Mouse (Mus musculus) lung, embryonic 14.5 days (tissue): ENCODE measurements around the gene Ndrg3. TPM values are rescaled to one million over a fixed set of nuclear protein-coding genes. Genes with fewer than 3 reads are reported as not detected.
A peak's percentile ranks its signal among the peaks of the same experiment; 100 is the strongest.

ENCODE experiments used
- ATAC-seq: fragments of 200-750 bp; cut with Nextera tagmentation; 2 replicates; pipeline ENCODE4 v1.8.0; 2017; ENCODE audit warnings: mild to moderate bottlenecking, moderate TSS enrichment, moderate library complexity; ENCODE audit not compliant: insufficient read depth
- DNase-seq: peaks from one replicate; pipeline ENCODE4 v3.0.0-alpha.2; 2015
- H3K27ac ChIP-seq: fragments of 300-500 bp; sonication (generic); 2 replicates; pipeline ENCODE4 v1.5.1; 2014; ENCODE audit warnings: low read depth, mild to moderate bottlenecking, moderate library complexity
- H3K27me3 ChIP-seq: fragments of 300-500 bp; sonication (generic); 2 replicates; pipeline ENCODE4 v1.6.1; 2014; ENCODE audit warnings: low read length, control low read depth; ENCODE audit not compliant: insufficient read depth
- H3K36me3 ChIP-seq: fragments of 300-500 bp; sonication (generic); 2 replicates; pipeline ENCODE4 v1.6.1; 2014; ENCODE audit warnings: control low read depth; ENCODE audit not compliant: insufficient read depth
- H3K4me1 ChIP-seq: fragments of 300-500 bp; sonication (generic); 2 replicates; pipeline ENCODE4 v1.6.1; 2014; ENCODE audit warnings: antibody characterized with exemption, control low read depth; ENCODE audit not compliant: insufficient read depth
- H3K4me2 ChIP-seq: fragments of 300-500 bp; sonication (generic); 2 replicates; pipeline ENCODE4 v1.6.1; 2014; ENCODE audit warnings: mild to moderate bottlenecking
- H3K4me3 ChIP-seq: fragments of 300-500 bp; sonication (generic); 2 replicates; pipeline ENCODE4 v1.5.1; 2014; ENCODE audit warnings: low read depth, low read length
- H3K9ac ChIP-seq: fragments of 300-500 bp; sonication (generic); 2 replicates; pipeline ENCODE4 v1.6.1; 2014
- H3K9me3 ChIP-seq: fragments of 300-500 bp; sonication (generic); 2 replicates; pipeline ENCODE4 v1.6.1; 2016; ENCODE audit warnings: low read depth, low read length, control low read depth
- CTCF ChIP-seq: IDR thresholded peaks from 2 replicates; pipeline ENCODE4 v1.5.1; 2016; ENCODE audit warnings: antibody characterized with exemption, low read depth
- WGBS: fragments of 180-500 bp; shearing (Covaris S2); extraction: QIAGEN DNeasy Blood & Tissue Kit; methylation state at CpG from one replicate; pipeline ENCODE4 v1.1.7; 2014; 5-methylcytosine and 5-hydroxymethylcytosine counted together
- polyA plus RNA-seq: library from polyadenylated mRNA; unstranded; fragments of >200 nt; fragmentation: Nextera tagmentation; extraction: Ambion mirVana; gene quantifications from 2 replicates; pipeline ENCODE4 v1.2.1, GENCODE M21; 2014

Gene Ndrg3
- polyA plus RNA-seq, 1 experiment from 2014 or later: 43.7 TPM

- TF ChIP-seq CTCF: no peak
- H3K4me3 ChIP-seq: no peak overlapping the region
- 0 out of 2 replicates have a peak, but pooled peaks cover 6% of the 10 kb centered on the region for H3K36me3 ChIP-seq
- WGBS: 35% methylated on average over 2 of the region's 2 CpGs
- H3K4me1 ChIP-seq: no peaks in the 10 kb centered on the region
- DNase-seq: no peak
- no peaks in the 10 kb centered on the region for H3K27me3 ChIP-seq
- peak overlapping the region; percentile 18; the same call in 1 of the 2 replicates for H3K27ac ChIP-seq
- H3K9me3 ChIP-seq: no peaks in the 10 kb centered on the region
- no peak overlapping the region for H3K4me2 ChIP-seq
- no peak overlapping the region for H3K9ac ChIP-seq
- ATAC-seq: no peak
Measured at GRCm38 (mm10) chr2:156974967-156975366, 16.9 kb downstream of the Ndrg3 start.

GRCm38 (mm10) chr2:156973316-156974100 is 18.3 kb downstream of the Ndrg3 start:
- ATAC-seq (no peak), DNase-seq (no peak)
- H3K4me3 ChIP-seq: no peak overlapping the region
- no peak overlapping the region for H3K9ac ChIP-seq
- H3K27me3 ChIP-seq: no peaks in the 10 kb centered on the region
- WGBS: 81% methylated on average over 5 of the region's 5 CpGs
- no peak overlapping the region for H3K27ac ChIP-seq
- H3K4me1 ChIP-seq: no peaks in the 10 kb centered on the region
- no peaks in the 10 kb centered on the region for H3K9me3 ChIP-seq
- no peak overlapping the region for H3K4me2 ChIP-seq
- no peak for TF ChIP-seq CTCF
- H3K36me3 ChIP-seq: 0 out of 2 replicates have a peak, but pooled peaks cover 6% of the 10 kb centered on the region

- H3K4me2 ChIP-seq: no peak overlapping the region
- no peak overlapping the region for H3K9ac ChIP-seq
- H3K9me3 ChIP-seq: no peaks in the 10 kb centered on the region
- no peak for TF ChIP-seq CTCF
- H3K27me3 ChIP-seq: no peaks in the 10 kb centered on the region
- WGBS: 68% methylated on average over 7 of the region's 7 CpGs
- ATAC-seq (no peak), DNase-seq (no peak)
- H3K4me3 ChIP-seq: no peak overlapping the region
- no peak overlapping the region for H3K27ac ChIP-seq
- H3K36me3 ChIP-seq: no peaks in the 10 kb centered on the region
- H3K4me1 ChIP-seq: no peaks in the 10 kb centered on the region
Measured at GRCm38 (mm10) chr2:156970253-156970652, 21.6 kb downstream of the Ndrg3 start.

GRCm38 (mm10) chr2:156968501-156968900 is 23.4 kb downstream of the Ndrg3 start:
- H3K4me3 ChIP-seq: no peak overlapping the region
- H3K27ac ChIP-seq: no peak overlapping the region
- no peaks in the 10 kb centered on the region for H3K9me3 ChIP-seq
- H3K36me3 ChIP-seq: no peaks in the 10 kb centered on the region
- no peak overlapping the region for H3K4me2 ChIP-seq
- TF ChIP-seq CTCF: no peak
- no peak for ATAC-seq
- no peaks in the 10 kb centered on the region for H3K27me3 ChIP-seq
- no peak overlapping the region for H3K9ac ChIP-seq
- no peaks in the 10 kb centered on the region for H3K4me1 ChIP-seq
- 66% methylated on average over 4 of the region's 4 CpGs for WGBS
- no peak for DNase-seq

- ATAC-seq (no peak), DNase-seq (no peak)
- no peaks in the 10 kb centered on the region for H3K4me1 ChIP-seq
- no peaks in the 10 kb centered on the region for H3K36me3 ChIP-seq
- no peak for TF ChIP-seq CTCF
- no peaks in the 10 kb centered on the region for H3K9me3 ChIP-seq
- no peak overlapping the region for H3K27ac ChIP-seq
- WGBS: 71% methylated on average over 6 of the region's 6 CpGs
- no peak overlapping the region for H3K4me3 ChIP-seq
- H3K9ac ChIP-seq: no peak overlapping the region
- H3K4me2 ChIP-seq: no peak overlapping the region
- H3K27me3 ChIP-seq: no peaks in the 10 kb centered on the region
Measured at GRCm38 (mm10) chr2:156967388-156967787, 24.5 kb downstream of the Ndrg3 start.

- H3K36me3 ChIP-seq: no peaks in the 10 kb centered on the region
- no peak overlapping the region for H3K4me3 ChIP-seq
- no peak overlapping the region for H3K9ac ChIP-seq
- no peaks in the 10 kb centered on the region for H3K27me3 ChIP-seq
- ATAC-seq: no peak
- WGBS: 85% methylated on average over 7 of the region's 7 CpGs
- H3K27ac ChIP-seq: no peak overlapping the region
- H3K4me1 ChIP-seq: no peaks in the 10 kb centered on the region
- H3K4me2 ChIP-seq: no peak overlapping the region
- no peaks in the 10 kb centered on the region for H3K9me3 ChIP-seq
- DNase-seq: no peak
- TF ChIP-seq CTCF: no peak
Measured at GRCm38 (mm10) chr2:156963891-156964290, 28.0 kb downstream of the Ndrg3 start.

GRCm38 (mm10) chr2:156958496-156959252 is 33.2 kb downstream of the Ndrg3 start:
- WGBS: 82% methylated on average over 9 of the region's 9 CpGs
- no peak for DNase-seq

More at GRCm38 (mm10) chr2:156958496-156959252, 33.2 kb downstream of the Ndrg3 start:
- H3K27ac ChIP-seq: no peak overlapping the region
- H3K4me1 ChIP-seq: no peaks in the 10 kb centered on the region
- no peaks in the 10 kb centered on the region for H3K36me3 ChIP-seq
- no peak for TF ChIP-seq CTCF
- H3K4me2 ChIP-seq: no peak overlapping the region
- H3K27me3 ChIP-seq: no peaks in the 10 kb centered on the region
- H3K9ac ChIP-seq: no peak overlapping the region
- H3K4me3 ChIP-seq: no peak overlapping the region
- no peaks in the 10 kb centered on the region for H3K9me3 ChIP-seq
- ATAC-seq: no peak
